Mouse (Mus musculus): ENCODE results near the gene Alkal2.

Alkal2 gene

DNA sequence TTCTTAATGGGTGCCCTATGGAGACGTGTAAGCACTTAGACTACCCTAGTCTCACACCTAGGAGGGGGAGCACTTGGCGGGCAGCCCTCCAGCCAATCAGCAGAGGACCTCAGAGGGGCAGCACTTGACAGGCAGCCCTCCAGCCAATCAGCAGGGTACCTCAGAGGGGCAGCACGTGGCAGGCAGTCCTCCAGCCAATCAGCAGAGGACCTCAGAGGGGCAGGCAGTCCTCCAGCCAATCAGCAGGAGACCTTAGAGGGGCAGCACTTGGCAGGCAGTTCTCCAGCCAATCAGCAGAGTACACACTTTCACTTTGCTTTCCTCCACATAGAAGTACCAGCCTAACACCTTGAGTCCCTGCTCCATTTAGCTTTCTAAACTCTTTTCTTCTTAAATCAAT lies 38.3 kb downstream of the Alkal2 start:
- no peak for DNase-seq (ENCODE audit: low spot score in 2 of 2)

DNA sequence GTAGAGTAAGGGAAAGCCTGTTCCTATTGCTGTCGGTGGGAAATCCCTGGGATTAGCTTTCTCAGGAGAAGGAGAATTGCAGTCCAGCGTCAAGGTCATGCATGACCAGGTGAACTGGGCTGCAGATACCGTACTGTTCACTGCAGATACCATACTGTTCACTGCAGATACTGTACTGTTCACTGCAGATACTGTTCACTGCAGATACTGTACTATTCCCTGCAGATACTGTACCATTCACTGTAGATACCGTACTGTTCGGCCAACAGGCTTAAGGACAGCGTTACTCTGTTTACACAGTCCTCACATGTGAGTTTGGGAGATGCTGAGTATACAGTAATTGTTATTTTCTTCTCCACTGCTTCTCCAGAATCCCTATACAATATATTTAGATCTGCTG lies 44.1 kb downstream of the Alkal2 start:
- DNase-seq (ENCODE audit: low spot score in 2 of 2) = no peak

DNA sequence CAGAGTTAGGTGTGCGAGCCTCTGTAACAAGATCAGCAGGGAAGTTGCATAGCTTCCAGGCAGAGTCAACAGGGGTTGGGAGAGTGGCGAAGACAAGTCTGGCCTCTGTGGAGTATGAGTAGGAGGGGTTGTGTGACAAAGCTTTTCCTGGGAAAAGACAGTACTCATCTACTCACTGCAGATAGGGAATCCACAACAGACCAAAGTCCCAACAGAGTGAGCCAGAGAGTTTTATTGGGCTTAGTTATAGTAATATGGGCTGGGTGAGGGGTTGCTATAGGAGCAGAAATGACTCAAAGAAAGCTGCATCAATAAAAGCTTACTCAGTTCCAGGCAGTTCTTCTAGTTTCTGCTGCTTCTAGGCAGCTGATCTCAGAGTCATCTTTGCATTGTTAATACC lies 49.2 kb downstream of the Alkal2 start:
- DNase-seq (ENCODE audit: low spot score in 2 of 2) = no peak

DNA sequence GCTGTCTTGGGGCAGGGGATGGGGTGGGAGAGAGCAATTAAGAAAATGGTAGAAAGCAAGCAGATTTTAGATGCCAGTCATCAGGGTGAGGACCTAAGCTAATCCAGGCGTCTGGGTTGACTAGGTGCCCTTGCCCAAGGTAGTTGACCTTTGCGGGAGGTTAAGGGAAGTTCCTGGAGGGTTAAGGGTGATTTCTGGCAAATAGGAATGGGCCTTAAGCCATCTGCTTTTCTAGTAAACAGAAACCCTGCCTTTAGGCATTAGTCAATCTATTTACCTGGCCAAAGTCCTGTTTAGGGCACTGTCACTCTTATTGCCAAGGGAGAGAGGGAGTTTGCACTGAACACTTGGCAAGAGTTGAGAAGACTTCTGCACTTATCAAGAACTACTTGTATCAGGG lies 52.8 kb downstream of the Alkal2 start:
- DNase-seq (ENCODE audit: low spot score in 2 of 2) = no peak

Measured in natural killer cell, adult 2 months (primary cell).